In the genomic region with DNA sequence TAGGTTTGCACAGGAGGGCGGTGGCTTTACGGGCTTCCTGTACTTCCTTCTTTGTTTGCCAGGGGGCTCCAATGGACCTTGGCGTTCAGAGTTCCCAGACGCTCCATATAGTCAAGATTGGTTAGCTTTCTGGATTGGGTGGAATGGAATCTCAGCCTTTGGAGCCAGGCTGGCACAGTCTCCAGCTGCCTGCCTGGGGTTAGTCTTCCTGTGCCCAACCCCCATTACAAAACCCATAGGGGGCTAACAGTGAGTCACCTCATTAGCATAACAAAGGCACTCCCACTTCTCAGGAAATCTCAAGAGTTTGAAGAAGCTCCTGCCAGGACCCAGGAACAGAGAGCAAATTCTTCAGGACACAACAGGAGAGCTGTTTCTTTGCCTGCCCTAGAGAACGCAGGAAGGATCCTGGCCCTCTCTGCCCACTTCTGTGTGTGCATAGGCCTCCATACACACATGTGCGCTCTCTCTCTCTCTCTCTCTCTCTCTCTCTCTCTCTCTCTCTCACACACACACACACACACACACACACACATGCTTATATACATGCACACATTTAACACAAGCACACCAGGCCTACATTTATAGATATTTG, we compare ENCODE assay signal across 13 mouse cellular contexts.
A peak's percentile ranks its signal among the peaks of the same experiment; 100 is the strongest.
DNase-seq lines count a peak whose midpoint lies in the region; ATAC-seq lines count a peak whose summit lies in the region.
"Had no signal": no experiment of that assay in that cellular context is flagged by ENCODE, and none has a peak within 500 bp of the region (broad histone marks: within the 10 kb centered on the region; RNA-seq: fewer than 3 reads in every experiment).

No protein-coding gene starts in this region.

- 21% methylated on average over 6 of the region's 6 CpGs for WGBS in hindbrain, embryonic 14.5 days
- 21% methylated on average over 6 of the region's 6 CpGs for WGBS in neural tube, embryonic 13.5 days

- no peak overlapping the region for H3K9ac ChIP-seq in hindbrain, embryonic 14.5 days
- no peak overlapping the region for H3K9ac ChIP-seq in neural tube, embryonic 13.5 days
- H3K9ac ChIP-seq: lung, embryonic 15.5 days had no signal

- no peaks in the 10 kb centered on the region for H3K27me3 ChIP-seq in hindbrain, embryonic 14.5 days (ENCODE audit: control insufficient read depth, insufficient read depth, low read length)
- peaks cover 3% of the 10 kb centered on the region; the same call in 1 of the 2 replicates for H3K27me3 ChIP-seq in neural tube, embryonic 13.5 days
- H3K27me3 ChIP-seq: lung, embryonic 15.5 days; Patski had no signal

- no peak overlapping the region for H3K27ac ChIP-seq in hindbrain, embryonic 14.5 days
- 0 out of 2 replicates have a peak overlapping the region, but pooled peaks have one; percentile 23 for H3K27ac ChIP-seq in neural tube, embryonic 13.5 days (replicated peaks)
- H3K27ac ChIP-seq: lung, embryonic 15.5 days had no signal

- H3K4me2 ChIP-seq in hindbrain, embryonic 14.5 days (replicated peaks) = no peak overlapping the region
- no peak overlapping the region for H3K4me2 ChIP-seq in neural tube, embryonic 13.5 days
- H3K4me2 ChIP-seq: lung, embryonic 15.5 days had no signal

- peak; percentile 39; the same call in 1 of the 2 replicates for ATAC-seq in hindbrain, embryonic 14.5 days (ENCODE audit: low FRiP score)
- ATAC-seq in neural tube, embryonic 13.5 days (ENCODE audit: low read depth) = peak; percentile 46; the same call in 1 of the 2 replicates
- ATAC-seq: Patski had no signal

- H3K4me1 ChIP-seq in hindbrain, embryonic 14.5 days (replicated peaks; ENCODE audit: control insufficient read depth, insufficient read depth, low read length) = peaks cover 27% of the 10 kb centered on the region
- peaks cover 58% of the 10 kb centered on the region for H3K4me1 ChIP-seq in neural tube, embryonic 13.5 days (replicated peaks)

- no peaks in the 10 kb centered on the region for H3K36me3 ChIP-seq in hindbrain, embryonic 14.5 days (replicated peaks; ENCODE audit: control insufficient read depth, insufficient read depth)
- H3K36me3 ChIP-seq in neural tube, embryonic 13.5 days = no peaks in the 10 kb centered on the region
- H3K36me3 ChIP-seq: limb, embryonic 10.5 days; lung, embryonic 15.5 days had no signal

- DNase-seq in embryo, embryonic 10 days (ENCODE audit: low spot score) = peak; percentile 28
- DNase-seq in embryo, embryonic 9.5 days (ENCODE audit: extremely low spot score) = no peak
- peak; percentile 48 for DNase-seq in embryo, embryonic 10.5 days (ENCODE audit: low spot score)
- DNase-seq in hindbrain, embryonic 14.5 days (ENCODE audit: low spot score) = no peak
- DNase-seq in right cerebral cortex, postnatal 25 days = no peak
- no peak for DNase-seq in right cerebral cortex, postnatal 10 days (ENCODE audit: low spot score in 2 of 2)
- DNase-seq in gastrocnemius, postnatal 4 days (ENCODE audit: low spot score in 2 of 2) = no peak
- DNase-seq: gastrocnemius, postnatal 10 days; kidney, postnatal 14 days had no signal

- no peak overlapping the region for H3K4me3 ChIP-seq in hindbrain, embryonic 14.5 days (replicated peaks; ENCODE audit: low read length)
- H3K4me3 ChIP-seq in neural tube, embryonic 13.5 days = no peak overlapping the region
- H3K4me3 ChIP-seq: limb, embryonic 10.5 days; lung, embryonic 15.5 days had no signal

- no peaks in the 10 kb centered on the region for H3K9me3 ChIP-seq in hindbrain, embryonic 14.5 days (ENCODE audit: control insufficient read depth, low read length)
- no peaks in the 10 kb centered on the region for H3K9me3 ChIP-seq in neural tube, embryonic 13.5 days
- H3K9me3 ChIP-seq: limb, embryonic 10.5 days; lung, embryonic 15.5 days had no signal

Comparison
In these comparisons a context has a peak if more than half of its experiments do, and no peak if none do; other contexts are left out.
1. DNase-seq: peak in embryo, embryonic 10 days (single experiment) and embryo, embryonic 10.5 days (single experiment); none in embryo, embryonic 9.5 days (single experiment), hindbrain, embryonic 14.5 days (single experiment), right cerebral cortex, postnatal 25 days (single experiment), right cerebral cortex, postnatal 10 days (0 of 2) and gastrocnemius, postnatal 4 days (0 of 2).